Mouse (Mus musculus) gastrocnemius, postnatal 25 days (tissue): ENCODE measurements around the gene Hdgf. TPM values are rescaled to one million over a fixed set of nuclear protein-coding genes. Genes with fewer than 3 reads are reported as not detected.

Experiments
- DNase-seq: peaks from one replicate; pipeline ENCODE4 v3.0.0; 2022
- total RNA-seq, 2 experiments: library from RNA; stranded (reverse); gene quantifications; 1 replicate in 1 of 2; 2 replicates in 1 of 2; pipeline ENCODE4 v1.2.3; 2021

Hdgf gene
- total RNA-seq, 2 experiments from 2014 or later, result 167 to 171 TPM

- no peak for DNase-seq
These were observed 39.8 kb downstream of the Hdgf start for GRCm38 (mm10) chr3:87945781-87946540.

DNA sequence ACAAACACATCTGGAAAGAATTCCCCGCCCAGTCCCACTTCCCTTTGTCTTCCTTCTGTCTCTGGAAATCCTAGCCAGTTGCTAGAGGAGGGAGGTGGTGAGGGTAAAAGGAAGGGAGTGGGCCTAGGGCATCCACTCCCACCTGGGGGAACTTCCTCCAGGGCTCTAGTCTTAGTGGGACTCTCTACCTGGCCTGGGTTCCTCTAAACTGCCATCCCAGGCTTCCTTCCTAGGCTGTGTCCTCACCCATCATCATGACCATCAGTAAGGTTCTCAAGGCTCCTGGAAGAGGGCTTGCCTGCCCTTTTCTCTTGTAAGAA lies 40.4 kb downstream of the Hdgf start:
- no peak for DNase-seq

DNA sequence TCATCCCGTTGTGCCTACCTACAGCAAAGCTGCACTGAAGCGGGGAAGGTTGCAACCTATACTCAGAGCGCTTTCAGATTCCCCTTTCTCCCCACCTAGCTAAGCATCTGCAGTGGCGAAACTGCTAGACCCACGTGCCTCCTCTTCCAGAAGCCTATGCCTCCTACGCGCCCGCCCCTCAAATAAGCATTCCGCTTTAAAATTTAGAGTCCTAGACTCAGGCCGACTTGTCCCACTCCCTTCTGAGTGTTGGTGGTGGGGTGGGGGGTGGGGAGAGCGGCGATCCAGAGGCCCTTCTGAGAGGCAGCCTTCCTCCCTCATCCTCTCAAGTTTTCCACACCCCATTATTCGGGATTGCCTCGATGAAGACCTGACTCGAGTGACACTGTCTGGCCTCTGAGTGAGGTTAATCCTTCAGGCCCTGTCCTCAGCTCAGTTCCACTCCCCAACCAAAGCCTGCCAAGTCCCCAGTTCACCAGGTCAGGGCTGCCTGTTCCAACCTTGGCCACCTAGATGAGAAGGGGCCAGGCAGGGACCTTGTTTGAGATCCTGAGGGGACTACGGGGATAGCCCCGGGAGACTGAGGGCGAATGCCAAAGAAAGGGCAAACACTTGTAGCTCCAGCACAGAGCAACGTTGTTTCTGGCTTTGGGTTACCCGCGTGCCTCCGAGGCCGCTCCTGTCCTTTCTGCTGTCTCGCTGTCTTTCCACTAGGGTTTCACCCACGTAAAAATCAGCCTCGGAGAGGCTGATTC lies 41.1 kb downstream of the Hdgf start:
- DNase-seq, result no peak

DNA sequence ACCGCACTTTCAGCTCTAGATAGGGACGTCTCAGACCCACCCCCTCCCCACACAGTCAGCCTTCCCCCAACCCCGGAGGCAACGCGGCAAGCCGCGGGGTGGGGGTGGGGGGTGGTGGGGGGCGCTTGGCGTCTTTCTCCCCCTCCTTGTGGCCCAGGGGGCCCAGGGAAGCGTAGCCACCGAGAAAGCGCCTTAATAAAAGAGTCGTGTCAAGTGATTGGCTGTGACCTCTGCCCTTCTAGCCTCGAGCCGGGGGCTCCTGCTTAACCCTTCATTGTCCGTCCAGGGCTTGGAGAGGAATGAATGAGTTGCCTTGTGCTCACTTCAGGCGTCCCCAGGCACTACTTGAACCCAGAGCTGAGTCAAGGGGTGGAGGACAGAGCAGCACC lies 41.7 kb downstream of the Hdgf start:
- DNase-seq, result no peak

DNA sequence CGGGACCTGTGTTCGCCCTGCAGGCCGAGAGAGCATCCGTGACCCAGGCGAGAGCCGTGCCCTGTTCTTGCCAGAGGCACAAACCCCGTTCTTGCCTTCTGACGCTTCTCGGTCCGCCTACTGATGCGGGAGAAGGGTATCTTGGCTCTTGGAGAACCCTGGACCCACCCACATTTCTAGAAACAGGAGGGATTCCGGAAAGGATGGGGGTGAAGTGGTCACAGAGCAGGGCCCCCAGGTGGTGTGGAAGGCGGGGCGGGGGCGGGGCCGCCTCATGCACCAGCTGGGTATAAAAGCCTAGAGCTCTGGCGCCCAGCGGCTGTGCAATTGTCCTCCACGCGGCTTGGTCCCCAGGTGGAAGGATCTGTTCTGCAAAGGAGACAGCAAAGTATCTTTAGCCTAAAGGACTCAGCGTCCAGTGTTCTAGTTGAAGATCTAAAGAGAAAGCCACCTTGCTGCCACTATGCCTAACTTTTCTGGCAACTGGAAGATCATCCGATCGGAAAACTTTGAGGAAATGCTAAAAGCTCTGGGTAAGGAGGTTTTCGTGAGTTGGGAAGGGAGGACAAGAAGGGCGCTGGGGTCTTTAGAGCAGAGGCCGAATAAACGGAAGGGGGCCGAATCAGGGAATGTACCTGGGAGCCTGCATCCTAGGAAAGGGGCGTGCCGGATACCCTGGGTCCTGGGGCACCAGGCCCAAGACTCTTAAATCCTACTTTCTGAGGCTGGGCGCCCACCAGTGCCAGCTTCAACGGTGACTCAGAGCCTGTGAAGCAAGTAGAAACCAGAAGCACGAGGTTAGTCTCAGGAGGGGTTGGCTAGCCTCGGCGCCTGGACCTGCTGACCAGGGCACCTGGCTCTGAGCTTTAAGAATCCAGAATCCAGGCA lies 42.5 kb downstream of the Hdgf start, which contains the start of gene Crabp2:
TSS of gene Crabp2 (plus strand) at position 289 of the 888 bp plus-strand sequence.
- DNase-seq, result no peak

GRCm38 (mm10) chr3:87949266-87949954 lies 43.3 kb downstream of the Hdgf start:
- no peak for DNase-seq

- no peak for DNase-seq
These were observed 43.9 kb downstream of the Hdgf start for GRCm38 (mm10) chr3:87949955-87950515.

DNA sequence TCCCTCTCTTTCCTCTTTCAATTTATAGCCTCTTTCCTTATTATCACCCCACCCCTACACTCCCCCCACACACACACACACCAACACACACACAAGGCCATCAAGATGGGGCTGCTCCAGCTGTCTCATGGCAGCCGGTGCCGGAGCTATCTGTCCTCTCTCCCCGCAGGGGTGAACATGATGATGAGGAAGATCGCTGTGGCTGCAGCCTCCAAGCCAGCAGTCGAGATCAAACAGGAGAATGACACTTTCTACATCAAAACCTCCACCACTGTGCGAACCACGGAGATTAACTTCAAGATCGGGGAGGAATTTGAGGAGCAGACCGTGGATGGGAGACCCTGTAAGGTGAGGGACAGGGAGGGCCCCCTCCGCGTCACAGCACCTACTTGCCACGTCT lies 45.8 kb downstream of the Hdgf start:
- no peak for DNase-seq

DNA sequence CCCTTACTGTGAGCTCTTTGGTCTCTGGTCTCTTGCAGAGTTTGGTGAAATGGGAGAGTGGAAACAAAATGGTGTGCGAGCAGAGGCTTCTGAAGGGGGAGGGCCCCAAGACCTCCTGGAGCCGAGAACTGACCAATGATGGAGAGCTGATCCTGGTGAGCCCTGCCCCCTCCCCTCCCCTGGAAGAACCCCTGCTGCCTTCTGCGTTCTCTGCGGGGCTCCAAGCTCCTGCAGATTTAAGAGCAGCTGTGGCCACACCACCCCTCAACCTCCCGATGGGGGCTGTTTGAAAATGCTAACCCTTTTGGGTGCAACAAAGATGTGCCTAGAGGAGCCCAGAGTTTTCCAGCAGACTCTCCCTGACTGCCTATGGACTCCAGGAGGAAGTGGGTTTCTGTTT lies 46.3 kb downstream of the Hdgf start:
- DNase-seq, result no peak

DNA sequence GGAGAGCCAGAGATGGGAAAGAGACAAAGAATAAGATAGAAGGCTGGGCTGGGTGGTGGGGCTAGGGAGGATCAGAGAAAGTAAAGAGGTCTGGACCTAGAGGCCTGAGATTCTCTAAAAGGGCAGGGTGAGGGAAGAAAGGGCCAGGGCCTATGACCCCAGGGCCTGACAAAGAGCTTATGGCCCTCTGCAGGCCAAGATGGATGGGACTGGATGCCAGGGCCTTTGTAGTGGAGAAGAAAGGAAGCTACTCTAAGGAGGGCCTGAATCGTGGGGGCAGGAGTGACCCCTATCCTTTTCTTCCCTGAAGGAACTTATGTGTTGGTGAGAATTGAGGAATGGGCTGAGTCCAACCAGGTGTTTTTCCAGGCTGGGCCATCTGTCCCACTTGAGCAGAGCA lies 51.9 kb downstream of the Hdgf start:
- no peak for DNase-seq

DNA sequence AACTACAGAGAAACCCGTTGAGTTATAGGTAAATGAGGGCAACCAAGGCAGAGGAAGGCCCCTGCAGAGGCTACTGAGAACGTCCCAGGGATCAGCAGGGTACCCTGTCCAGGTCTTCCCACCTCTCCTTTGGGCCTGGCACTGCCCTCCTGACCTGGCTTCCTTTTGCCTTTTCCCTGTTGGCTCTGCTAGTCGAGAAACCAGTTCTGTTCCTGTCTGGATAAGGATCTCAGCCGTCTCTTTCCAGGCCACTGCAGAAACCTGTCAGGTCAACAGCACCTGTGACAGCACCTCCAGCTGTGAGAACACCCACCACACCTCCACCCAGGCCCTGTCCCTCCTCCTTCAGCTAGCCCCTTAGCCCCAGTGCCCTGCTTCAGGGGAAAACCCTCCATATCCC lies 52.4 kb downstream of the Hdgf start:
- DNase-seq, result no peak

DNA sequence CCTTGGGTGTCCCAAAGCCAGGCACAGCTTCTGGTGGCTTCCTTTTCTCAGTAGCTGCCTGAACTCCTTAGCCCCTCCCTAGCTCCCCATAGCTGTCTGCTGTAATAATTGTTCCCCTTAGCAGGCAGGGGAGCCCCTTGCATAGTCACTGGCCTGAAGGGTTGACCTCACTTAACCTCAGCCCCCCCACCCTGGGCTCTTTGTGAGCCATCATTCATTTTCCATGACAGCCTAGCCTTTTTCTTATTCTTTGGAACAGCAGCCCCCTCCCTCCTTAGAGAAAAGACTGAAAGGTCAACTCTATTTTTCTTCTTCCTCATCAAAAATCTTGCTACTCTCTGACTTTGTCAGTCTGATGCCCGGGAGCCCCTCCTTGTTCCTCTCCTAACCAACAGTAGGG lies 52.8 kb downstream of the Hdgf start:
- DNase-seq, result no peak

DNA sequence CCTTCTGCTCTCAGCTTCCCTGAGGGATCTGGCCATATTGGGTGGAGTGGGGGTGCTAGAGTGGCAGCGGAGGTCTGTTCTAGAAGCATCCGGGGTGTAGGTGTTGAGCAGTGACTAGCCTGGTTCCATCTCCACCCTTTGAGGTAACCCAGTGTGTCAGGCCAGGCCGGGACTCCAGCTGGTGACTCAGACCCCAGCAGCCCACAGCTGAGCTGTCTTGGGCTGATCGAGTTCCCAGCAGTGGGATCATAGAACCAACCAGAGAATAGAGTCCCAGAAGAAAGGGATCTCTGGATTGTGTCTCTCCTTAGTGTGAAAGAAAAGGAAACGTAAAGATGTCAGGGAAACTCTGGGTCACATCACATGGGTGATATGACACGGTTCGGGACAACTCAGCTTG lies 53.2 kb downstream of the Hdgf start:
- no peak for DNase-seq

GRCm38 (mm10) chr3:87960191-87960585 lies 54.1 kb downstream of the Hdgf start:
- DNase-seq, result no peak

DNA sequence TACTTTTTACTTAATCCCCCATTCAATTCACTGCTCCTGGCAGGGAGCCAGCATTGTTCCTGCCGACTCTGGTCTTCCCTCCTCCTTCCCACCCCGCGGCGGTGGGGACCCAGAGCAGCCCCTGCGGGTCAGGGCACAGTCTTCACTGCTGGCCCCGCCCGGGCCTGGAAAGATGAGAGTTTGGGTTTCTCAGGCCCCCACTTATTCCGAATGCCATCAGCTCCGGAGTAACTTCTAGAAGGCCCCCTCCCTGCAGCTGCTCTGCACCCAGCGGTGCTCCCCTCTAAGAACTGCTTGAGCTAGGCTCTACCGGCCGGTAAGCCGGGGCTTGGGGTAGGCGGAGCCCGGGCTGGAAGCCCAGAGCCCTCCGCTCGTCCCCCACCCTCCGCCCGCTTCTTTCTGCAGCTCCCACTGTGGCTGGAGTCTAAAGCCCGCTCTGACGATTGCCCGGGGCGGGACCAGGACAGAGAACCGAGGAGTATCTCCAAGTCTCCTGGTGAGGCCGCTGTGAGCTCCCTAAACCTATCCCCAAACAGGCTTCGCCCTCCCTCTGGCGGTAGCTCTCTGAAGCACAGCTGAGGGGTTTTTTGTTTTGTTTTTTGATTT lies 54.6 kb downstream of the Hdgf start:
- peak; percentile 88 for DNase-seq

Other genes with a start within 250 kb of the Hdgf start
- gene Lrrc71, start 157.7 kb upstream of the Hdgf start, total RNA-seq, result under 1 TPM in 1 of 2 experiments, not detected in 1; 0.35 TPM
- under 1 TPM in 1 of 2 experiments, not detected in 1; 0.11 TPM for gene Ntrk1, start 111.2 kb upstream of the Hdgf start, total RNA-seq
- under 1 TPM; 0.29 to 0.31 TPM for gene Insrr, start 109.4 kb upstream of the Hdgf start, total RNA-seq
- gene Pear1, start 82.0 kb upstream of the Hdgf start, total RNA-seq, result 10 to 100 TPM in 1 of 2 experiments, 1 to 10 TPM in 1; 6.0 to 11.0 TPM
- gene Sh2d2a, start 59.6 kb upstream of the Hdgf start, total RNA-seq, result under 1 TPM in 1 of 2 experiments, not detected in 1; 0.13 TPM
- 10 to 100 TPM; 39.9 to 45.5 TPM for gene Prcc, start 20.7 kb upstream of the Hdgf start, total RNA-seq
- gene Mrpl24, start 13.2 kb downstream of the Hdgf start, total RNA-seq, result 10 to 100 TPM; 43.9 to 44.7 TPM
- 1 to 10 TPM; 7.1 to 7.5 TPM for gene Isg20l2, start 24.0 kb downstream of the Hdgf start, total RNA-seq
- gene Rrnad1, start 24.4 kb downstream of the Hdgf start, total RNA-seq, result 1 to 10 TPM; 4.0 to 4.2 TPM
- under 1 TPM in 1 of 2 experiments, not detected in 1; 0.31 TPM for gene Crabp2, start 42.3 kb downstream of the Hdgf start, total RNA-seq
- 10 to 100 TPM; 21.0 to 22.0 TPM for gene Nes, start 64.8 kb downstream of the Hdgf start, total RNA-seq
- not detected for gene Bcan, start 93.9 kb downstream of the Hdgf start, total RNA-seq
- gene Hapln2, start 121.3 kb downstream of the Hdgf start, total RNA-seq, result not detected
- 10 to 100 TPM; 13.1 to 16.7 TPM for gene Gpatch4, start 136.8 kb downstream of the Hdgf start, total RNA-seq
- gene Naxe, start 152.2 kb downstream of the Hdgf start, total RNA-seq, result 10 to 100 TPM; 36.5 to 39.7 TPM
- gene Ttc24, start 172.0 kb downstream of the Hdgf start, total RNA-seq, result not detected
- gene Iqgap3, start 175.7 kb downstream of the Hdgf start, total RNA-seq, result under 1 TPM; 0.61 to 0.62 TPM
- 100 to 1,000 TPM; 156 to 164 TPM for gene Mef2d, start 236.1 kb downstream of the Hdgf start, total RNA-seq